Mouse (Mus musculus): ENCODE measurements around the gene Rrm2. TPM values are rescaled to one million over a fixed set of nuclear protein-coding genes. Genes with fewer than 3 reads are reported as not detected.

The Rrm2 gene
- 525 and 536 TPM in 2 replicates for polyA plus RNA-seq (2016; fragmentation: Nextera tagmentation; extraction: Ambion mirVana)

- Histone ChIP-seq H3K4me3 (replicated peaks) (peak within 1 kb of the TSS; percentile 82), H3K36me3 (replicated peaks) (peaks cover 29% of the 10 kb centered on the region), H3K4me1 (peaks cover 54% of the 10 kb centered on the region), H3K4me2 (peak within 1 kb of the TSS; percentile 71), H3K9me3 (no peaks in the 10 kb centered on the region), H3K27ac (peak within 1 kb of the TSS; percentile 79), H3K27me3 (no peaks in the 10 kb centered on the region), H3K9ac (peak within 1 kb of the TSS; percentile 89)
- under 1% methylated on average over 83 of the region's 83 CpGs for WGBS
- peak; percentile 92 for ATAC-seq (ENCODE audit: low FRiP score)
These were observed at the start of gene Rrm2 for GRCm38 (mm10) chr12:24707954-24708823. Gene Rrm2 (plus strand): TSS chr12:24708241.

- Histone ChIP-seq H3K27me3 (no peaks in the 10 kb centered on the region), H3K4me1 (peaks cover 17% of the 10 kb centered on the region), H3K4me2 (no peak overlapping the region), H3K36me3 (replicated peaks) (peaks cover 73% of the 10 kb centered on the region), H3K27ac (no peak overlapping the region), H3K9ac (no peak overlapping the region), H3K4me3 (replicated peaks) (no peak overlapping the region), H3K9me3 (no peaks in the 10 kb centered on the region)
- ATAC-seq (ENCODE audit: low FRiP score), result no peak
- WGBS, result 90% methylated on average over 4 of the region's 4 CpGs
These were observed 49.0 kb upstream of the Rrm2 start for GRCm38 (mm10) chr12:24658998-24659397.

- no peak overlapping the region for H3K27ac ChIP-seq
- WGBS, result 94% methylated on average over 9 of the region's 9 CpGs
- H3K4me1 ChIP-seq, result peaks cover 17% of the 10 kb centered on the region
- H3K36me3 ChIP-seq (replicated peaks), result peaks cover 64% of the 10 kb centered on the region
- ATAC-seq (ENCODE audit: low FRiP score), result no peak
- no peak overlapping the region for H3K4me2 ChIP-seq
- no peaks in the 10 kb centered on the region for H3K9me3 ChIP-seq
- H3K27me3 ChIP-seq, result no peaks in the 10 kb centered on the region
- H3K4me3 ChIP-seq (replicated peaks), result no peak overlapping the region
- H3K9ac ChIP-seq, result no peak overlapping the region
These were observed 48.1 kb upstream of the Rrm2 start for GRCm38 (mm10) chr12:24659923-24660322.

- Histone ChIP-seq H3K9me3 (no peaks in the 10 kb centered on the region), H3K27ac (no peak overlapping the region), H3K36me3 (replicated peaks) (peaks cover 52% of the 10 kb centered on the region), H3K4me3 (replicated peaks) (no peak overlapping the region), H3K9ac (no peak overlapping the region), H3K27me3 (no peaks in the 10 kb centered on the region), H3K4me1 (peaks cover 13% of the 10 kb centered on the region), H3K4me2 (no peak overlapping the region)
- whole genome bisulfite sequencing, result 87% methylated on average over 4 of the region's 4 CpGs
- no peak for ATAC-seq (ENCODE audit: low FRiP score)
These were observed 46.9 kb upstream of the Rrm2 start for GRCm38 (mm10) chr12:24661100-24661499.

- no peak overlapping the region for H3K4me2 ChIP-seq
- H3K9me3 ChIP-seq, result no peaks in the 10 kb centered on the region
- H3K27me3 ChIP-seq, result no peaks in the 10 kb centered on the region
- peaks cover 4% of the 10 kb centered on the region; the same call in 1 of the 2 replicates for H3K4me1 ChIP-seq
- ATAC-seq (ENCODE audit: low FRiP score), result no peak
- H3K9ac ChIP-seq, result no peak overlapping the region
- 93% methylated on average over 5 of the region's 5 CpGs for WGBS
- H3K36me3 ChIP-seq (replicated peaks), result peaks cover 49% of the 10 kb centered on the region
- no peak overlapping the region for H3K4me3 ChIP-seq (replicated peaks)
- no peak overlapping the region for H3K27ac ChIP-seq
These were observed 45.9 kb upstream of the Rrm2 start for GRCm38 (mm10) chr12:24662131-24662530.

- peaks cover 52% of the 10 kb centered on the region for H3K27me3 ChIP-seq
These were observed 27.9 kb upstream of the Rrm2 start for GRCm38 (mm10) chr12:24680096-24680491.

GRCm38 (mm10) chr12:24680492-24681285, 27.4 kb upstream of the Rrm2 start:
- Histone ChIP-seq H3K4me1 (peaks cover 17% of the 10 kb centered on the region), H3K4me3 (replicated peaks) (peak overlapping the region; percentile 60), H3K9me3 (no peaks in the 10 kb centered on the region), H3K27me3 (peaks cover 52% of the 10 kb centered on the region), H3K36me3 (replicated peaks) (no peaks in the 10 kb centered on the region), H3K9ac (peak overlapping the region; percentile 69), H3K4me2 (peak overlapping the region; percentile 92), H3K27ac (0 out of 2 replicates have a peak overlapping the region, but pooled peaks have one; percentile 13)
- ATAC-seq (ENCODE audit: low FRiP score), result peak; percentile 83
- under 1% methylated on average over 55 of the region's 61 CpGs for WGBS

More at GRCm38 (mm10) chr12:24680096-24680491, 27.9 kb upstream of the Rrm2 start:
- Histone ChIP-seq H3K4me1 (peaks cover 17% of the 10 kb centered on the region), H3K9ac (no peak overlapping the region), H3K9me3 (no peaks in the 10 kb centered on the region), H3K36me3 (replicated peaks) (no peaks in the 10 kb centered on the region), H3K4me2 (peak overlapping the region; percentile 92), H3K4me3 (replicated peaks) (peak overlapping the region; percentile 60), H3K27ac (no peak overlapping the region)
- ATAC-seq (ENCODE audit: low FRiP score), result no peak
- 22% methylated on average over 9 of the region's 9 CpGs for WGBS

GRCm38 (mm10) chr12:24681286-24682023, 26.6 kb upstream of the Rrm2 start, which contains the start of gene Cys1:
Gene Cys1 (minus strand): TSS chr12:24681813.
- Histone ChIP-seq H3K9ac (peak within 1 kb of the TSS; percentile 69), H3K4me3 (replicated peaks) (peak within 1 kb of the TSS; percentile 60), H3K9me3 (no peaks in the 10 kb centered on the region), H3K27me3 (peaks cover 52% of the 10 kb centered on the region), H3K27ac (0 out of 2 replicates have a peak within 1 kb of the TSS, but pooled peaks have one; percentile 13), H3K4me1 (peaks cover 17% of the 10 kb centered on the region), H3K4me2 (peak within 1 kb of the TSS; percentile 92), H3K36me3 (replicated peaks) (no peaks in the 10 kb centered on the region)
- peak; percentile 44 for ATAC-seq (ENCODE audit: low FRiP score)
- 3% methylated on average over 20 of the region's 20 CpGs for WGBS

GRCm38 (mm10) chr12:24682563-24682962, 25.5 kb upstream of the Rrm2 start:
- H3K27me3 ChIP-seq, result peaks cover 52% of the 10 kb centered on the region
- 53% methylated on average over 8 of the region's 8 CpGs for WGBS
- no peak for ATAC-seq (ENCODE audit: low FRiP score)

GRCm38 (mm10) chr12:24683461-24683860, 24.6 kb upstream of the Rrm2 start:
- Histone ChIP-seq H3K9me3 (no peaks in the 10 kb centered on the region), H3K4me1 (peaks cover 17% of the 10 kb centered on the region), H3K27ac (no peak overlapping the region), H3K36me3 (replicated peaks) (no peaks in the 10 kb centered on the region), H3K9ac (no peak overlapping the region), H3K4me2 (no peak overlapping the region), H3K27me3 (peaks cover 52% of the 10 kb centered on the region), H3K4me3 (replicated peaks) (no peak overlapping the region)
- no peak for ATAC-seq (ENCODE audit: low FRiP score)
- 76% methylated on average over 7 of the region's 7 CpGs for WGBS

More at GRCm38 (mm10) chr12:24682563-24682962, 25.5 kb upstream of the Rrm2 start:
- Histone ChIP-seq H3K4me2 (no peak overlapping the region), H3K4me1 (peaks cover 17% of the 10 kb centered on the region), H3K27ac (no peak overlapping the region), H3K36me3 (replicated peaks) (no peaks in the 10 kb centered on the region), H3K9ac (no peak overlapping the region), H3K9me3 (no peaks in the 10 kb centered on the region), H3K4me3 (replicated peaks) (no peak overlapping the region)

- Histone ChIP-seq H3K9me3 (no peaks in the 10 kb centered on the region), H3K27ac (no peak overlapping the region), H3K4me2 (no peak overlapping the region), H3K36me3 (replicated peaks) (no peaks in the 10 kb centered on the region), H3K4me3 (replicated peaks) (no peak overlapping the region), H3K27me3 (peaks cover 29% of the 10 kb centered on the region), H3K9ac (no peak overlapping the region), H3K4me1 (peaks cover 9% of the 10 kb centered on the region)
- ATAC-seq (ENCODE audit: low FRiP score), result no peak
- WGBS, result 80% methylated on average over 6 of the region's 6 CpGs
These were observed 21.9 kb upstream of the Rrm2 start for GRCm38 (mm10) chr12:24686038-24686695.
